14 mouse cellular contexts compared by ENCODE assay signal in genomic region chr15:87352812-87353211, GRCm38 (mm10).
DNase-seq lines count a peak whose midpoint lies in the region; ATAC-seq lines count a peak whose summit lies in the region.
"Had no signal": no experiment of that assay in that cellular context is flagged by ENCODE, and none has a peak within 500 bp of the region (broad histone marks: within the 10 kb centered on the region; RNA-seq: fewer than 3 reads in every experiment).

No protein-coding gene starts in this region.

- peak; percentile 4 for DNase-seq in adrenal gland, adult 2 months
- DNase-seq in adrenal gland, postnatal 25 days, result no peak
- DNase-seq in frontal cortex, postnatal 14 days (ENCODE audit: low spot score in 2 of 2), result no peak
- peak; percentile 6 for DNase-seq in lung, postnatal 25 days (ENCODE audit: low spot score)
- DNase-seq in lung, postnatal 4 days, result no peak
- peak; percentile 49 for DNase-seq in brain, adult 2 months (ENCODE audit: low read depth, low spot score)
- DNase-seq: cerebellum, adult 18-20 months; cerebellum, adult 9-11 months; gastrocnemius, postnatal 14 days; heart, postnatal 36 days; kidney, adult 11 months had no signal

- peak; percentile 59 for ATAC-seq in frontal cortex, adult (ENCODE audit: low TSS enrichment)
- ATAC-seq: forebrain, embryonic 13.5 days; hindbrain, embryonic 16.5 days had no signal

Comparison
In these comparisons a context has a peak if more than half of its experiments do, and no peak if none do; other contexts are left out.
1. DNase-seq: peak in adrenal gland, adult 2 months (single experiment), lung, postnatal 25 days (single experiment) and brain, adult 2 months (single experiment); none in adrenal gland, postnatal 25 days (single experiment), frontal cortex, postnatal 14 days (0 of 2) and lung, postnatal 4 days (0 of 2).